Mouse (Mus musculus): ENCODE results near the gene Begain. TPM values are rescaled to one million over a fixed set of nuclear protein-coding genes. Genes with fewer than 3 reads are reported as not detected.
A peak's percentile ranks its signal among the peaks of the same experiment; 100 is the strongest.

Gene Begain
- polyA plus RNA-seq, 1 experiment from 2014 or later: 22.6 TPM

- no peak overlapping the region for H3K4me3 ChIP-seq (replicated peaks; ENCODE audit: low read length)
- peaks cover 23% of the 10 kb centered on the region for H3K4me1 ChIP-seq (replicated peaks; ENCODE audit: control insufficient read depth, insufficient read depth, low read length)
- H3K9ac ChIP-seq (replicated peaks; ENCODE audit: low read depth, low read length): no peak overlapping the region
- WGBS: 89% methylated on average over 2 of the region's 2 CpGs
- no peak overlapping the region for H3K4me2 ChIP-seq (ENCODE audit: low read length)
- H3K9me3 ChIP-seq (ENCODE audit: control insufficient read depth, low read length): no peaks in the 10 kb centered on the region
- H3K27ac ChIP-seq (ENCODE audit: low read length): no peak overlapping the region
- H3K36me3 ChIP-seq (ENCODE audit: control insufficient read depth, insufficient read depth): no peaks in the 10 kb centered on the region
- no peak for ATAC-seq
- peaks cover 17% of the 10 kb centered on the region for H3K27me3 ChIP-seq (replicated peaks; ENCODE audit: control insufficient read depth, insufficient read depth, low read length)
Observed at GRCm38 (mm10) chr12:109037026-109037425, 31.0 kb downstream of the Begain start.

- H3K27me3 ChIP-seq (replicated peaks; ENCODE audit: control insufficient read depth, insufficient read depth, low read length): no peaks in the 10 kb centered on the region
- 56% methylated on average over 9 of the region's 9 CpGs for WGBS
Observed at GRCm38 (mm10) chr12:109023780-109024179, 44.2 kb downstream of the Begain start.

GRCm38 (mm10) chr12:109022966-109023365 lies 45.1 kb downstream of the Begain start:
- H3K27me3 ChIP-seq (replicated peaks; ENCODE audit: control insufficient read depth, insufficient read depth, low read length): no peaks in the 10 kb centered on the region
- no peak for ATAC-seq
- H3K9me3 ChIP-seq (ENCODE audit: control insufficient read depth, low read length): no peaks in the 10 kb centered on the region
- H3K36me3 ChIP-seq (ENCODE audit: control insufficient read depth, insufficient read depth): no peaks in the 10 kb centered on the region
- no peak overlapping the region for H3K9ac ChIP-seq (replicated peaks; ENCODE audit: low read depth, low read length)
- 0 out of 2 replicates have a peak, but pooled peaks cover 4% of the 10 kb centered on the region for H3K4me1 ChIP-seq (replicated peaks; ENCODE audit: control insufficient read depth, insufficient read depth, low read length)
- WGBS: 85% methylated on average over 5 of the region's 5 CpGs
- H3K4me2 ChIP-seq (ENCODE audit: low read length): no peak overlapping the region
- no peak overlapping the region for H3K27ac ChIP-seq (ENCODE audit: low read length)
- H3K4me3 ChIP-seq (replicated peaks; ENCODE audit: low read length): no peak overlapping the region

More at GRCm38 (mm10) chr12:109023780-109024179, 44.2 kb downstream of the Begain start:
- H3K4me2 ChIP-seq (ENCODE audit: low read length): no peak overlapping the region
- H3K4me1 ChIP-seq (replicated peaks; ENCODE audit: control insufficient read depth, insufficient read depth, low read length): 0 out of 2 replicates have a peak, but pooled peaks cover 4% of the 10 kb centered on the region
- H3K9ac ChIP-seq (replicated peaks; ENCODE audit: low read depth, low read length): no peak overlapping the region
- no peak overlapping the region for H3K4me3 ChIP-seq (replicated peaks; ENCODE audit: low read length)
- no peaks in the 10 kb centered on the region for H3K36me3 ChIP-seq (ENCODE audit: control insufficient read depth, insufficient read depth)
- H3K9me3 ChIP-seq (ENCODE audit: control insufficient read depth, low read length): no peaks in the 10 kb centered on the region
- no peak for ATAC-seq
- H3K27ac ChIP-seq (ENCODE audit: low read length): no peak overlapping the region

DNA sequence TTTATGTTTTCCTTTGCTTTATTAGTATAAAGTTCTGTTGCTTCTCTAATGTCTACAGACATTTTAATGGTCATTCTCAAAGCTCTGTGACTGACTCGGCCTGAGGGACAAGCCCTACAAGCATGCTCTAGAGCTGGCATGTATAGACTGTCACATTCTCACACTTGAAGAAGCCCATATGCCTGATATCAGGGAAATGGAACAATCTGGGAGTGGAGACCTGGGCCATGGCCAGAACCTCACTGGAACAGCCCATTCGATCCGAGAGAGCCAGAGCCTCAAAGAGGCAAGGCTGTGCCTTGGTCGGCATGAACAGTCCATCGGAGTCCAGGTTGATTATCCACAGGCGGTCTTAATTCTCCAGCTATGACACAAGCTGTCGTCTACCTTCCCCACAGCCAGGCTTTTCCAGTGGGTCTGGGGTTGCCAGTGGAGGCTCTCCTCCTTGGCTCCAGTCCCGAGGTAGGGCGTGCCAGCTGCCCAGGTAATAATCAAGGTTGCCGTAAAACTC lies 45.8 kb downstream of the Begain start:
- Histone ChIP-seq H3K36me3 (ENCODE audit: control insufficient read depth, insufficient read depth) (no peaks in the 10 kb centered on the region), H3K4me1 (replicated peaks; ENCODE audit: control insufficient read depth, insufficient read depth, low read length) (0 out of 2 replicates have a peak, but pooled peaks cover 4% of the 10 kb centered on the region), H3K9ac (replicated peaks; ENCODE audit: low read depth, low read length) (no peak overlapping the region), H3K9me3 (ENCODE audit: control insufficient read depth, low read length) (no peaks in the 10 kb centered on the region), H3K27ac (ENCODE audit: low read length) (no peak overlapping the region), H3K4me3 (replicated peaks; ENCODE audit: low read length) (no peak overlapping the region), H3K27me3 (replicated peaks; ENCODE audit: control insufficient read depth, insufficient read depth, low read length) (no peaks in the 10 kb centered on the region), H3K4me2 (ENCODE audit: low read length) (no peak overlapping the region)
- no peak for ATAC-seq
- 78% methylated on average over 10 of the region's 10 CpGs for WGBS

- no peaks in the 10 kb centered on the region for H3K9me3 ChIP-seq (ENCODE audit: control insufficient read depth, low read length)
- H3K36me3 ChIP-seq (ENCODE audit: control insufficient read depth, insufficient read depth): no peaks in the 10 kb centered on the region
- no peak overlapping the region for H3K4me3 ChIP-seq (replicated peaks; ENCODE audit: low read length)
- peaks cover 9% of the 10 kb centered on the region; the same call in 1 of the 2 replicates for H3K4me1 ChIP-seq (replicated peaks; ENCODE audit: control insufficient read depth, insufficient read depth, low read length)
- no peak overlapping the region for H3K4me2 ChIP-seq (ENCODE audit: low read length)
- 35% methylated on average over 18 of the region's 18 CpGs for WGBS
- ATAC-seq: peak; percentile 66
- no peaks in the 10 kb centered on the region for H3K27me3 ChIP-seq (replicated peaks; ENCODE audit: control insufficient read depth, insufficient read depth, low read length)
- no peak overlapping the region for H3K27ac ChIP-seq (ENCODE audit: low read length)
- H3K9ac ChIP-seq (replicated peaks; ENCODE audit: low read depth, low read length): no peak overlapping the region
Observed at GRCm38 (mm10) chr12:109010070-109010649, 57.9 kb downstream of the Begain start.

DNA sequence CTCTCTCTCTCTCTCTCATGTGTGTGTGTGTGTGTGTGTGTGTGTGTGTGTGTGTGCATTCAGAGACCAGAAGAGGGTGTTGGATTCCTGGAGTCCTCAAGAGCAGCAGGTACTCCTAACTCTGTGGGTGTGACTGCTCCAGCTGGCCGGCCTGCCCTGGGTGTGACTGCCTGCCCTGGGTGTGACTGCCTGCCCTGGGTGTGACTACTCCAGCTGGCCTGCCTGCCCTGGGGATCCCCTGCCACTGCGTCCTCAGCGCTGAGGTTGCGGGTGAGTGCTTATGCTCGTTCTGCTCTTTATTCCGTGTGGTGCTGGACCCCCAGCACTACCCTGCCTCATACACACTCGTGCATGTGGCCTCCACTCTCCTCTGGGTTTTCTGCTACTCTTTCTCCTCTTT lies 65.0 kb downstream of the Begain start:
- ATAC-seq: no peak
- H3K4me3 ChIP-seq (replicated peaks; ENCODE audit: low read length): no peak overlapping the region
- no peak overlapping the region for H3K4me2 ChIP-seq (ENCODE audit: low read length)
- H3K9ac ChIP-seq (replicated peaks; ENCODE audit: low read depth, low read length): no peak overlapping the region
- 83% methylated on average over 7 of the region's 7 CpGs for WGBS
- no peak overlapping the region for H3K27ac ChIP-seq (ENCODE audit: low read length)
- no peaks in the 10 kb centered on the region for H3K27me3 ChIP-seq (replicated peaks; ENCODE audit: control insufficient read depth, insufficient read depth, low read length)
- H3K9me3 ChIP-seq (ENCODE audit: control insufficient read depth, low read length): no peaks in the 10 kb centered on the region
- H3K36me3 ChIP-seq (ENCODE audit: control insufficient read depth, insufficient read depth): no peaks in the 10 kb centered on the region
- peaks cover 3% of the 10 kb centered on the region; the same call in 1 of the 2 replicates for H3K4me1 ChIP-seq (replicated peaks; ENCODE audit: control insufficient read depth, insufficient read depth, low read length)

DNA sequence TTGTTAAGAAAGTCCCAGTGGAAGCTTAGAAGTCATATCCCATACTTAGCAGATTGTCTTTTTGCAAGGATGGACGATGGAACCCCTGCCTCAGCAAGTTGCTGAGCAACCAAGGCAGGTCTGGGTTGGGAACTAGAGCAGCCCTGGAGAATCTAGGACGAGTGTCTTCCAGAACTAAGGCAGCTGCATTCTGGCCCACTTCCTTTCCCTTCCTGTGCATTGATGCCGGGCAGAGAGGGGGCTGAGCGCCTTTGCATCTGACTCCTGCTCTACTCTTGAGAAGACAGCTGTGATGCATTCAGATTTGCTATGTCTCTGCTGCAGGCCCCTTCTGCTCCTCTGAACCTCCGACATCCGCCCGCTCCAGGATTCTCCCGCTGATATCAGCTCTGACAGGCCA lies 70.8 kb downstream of the Begain start:
- H3K9me3 ChIP-seq (ENCODE audit: control insufficient read depth, low read length): no peaks in the 10 kb centered on the region
- no peak overlapping the region for H3K27ac ChIP-seq (ENCODE audit: low read length)
- no peak overlapping the region for H3K4me3 ChIP-seq (replicated peaks; ENCODE audit: low read length)
- no peaks in the 10 kb centered on the region for H3K36me3 ChIP-seq (ENCODE audit: control insufficient read depth, insufficient read depth)
- ATAC-seq: no peak
- 91% methylated on average over 8 of the region's 8 CpGs for WGBS
- H3K9ac ChIP-seq (replicated peaks; ENCODE audit: low read depth, low read length): no peak overlapping the region
- 0 out of 2 replicates have a peak, but pooled peaks cover 3% of the 10 kb centered on the region for H3K4me1 ChIP-seq (replicated peaks; ENCODE audit: control insufficient read depth, insufficient read depth, low read length)
- H3K27me3 ChIP-seq (replicated peaks; ENCODE audit: control insufficient read depth, insufficient read depth, low read length): no peaks in the 10 kb centered on the region
- H3K4me2 ChIP-seq (ENCODE audit: low read length): no peak overlapping the region

DNA sequence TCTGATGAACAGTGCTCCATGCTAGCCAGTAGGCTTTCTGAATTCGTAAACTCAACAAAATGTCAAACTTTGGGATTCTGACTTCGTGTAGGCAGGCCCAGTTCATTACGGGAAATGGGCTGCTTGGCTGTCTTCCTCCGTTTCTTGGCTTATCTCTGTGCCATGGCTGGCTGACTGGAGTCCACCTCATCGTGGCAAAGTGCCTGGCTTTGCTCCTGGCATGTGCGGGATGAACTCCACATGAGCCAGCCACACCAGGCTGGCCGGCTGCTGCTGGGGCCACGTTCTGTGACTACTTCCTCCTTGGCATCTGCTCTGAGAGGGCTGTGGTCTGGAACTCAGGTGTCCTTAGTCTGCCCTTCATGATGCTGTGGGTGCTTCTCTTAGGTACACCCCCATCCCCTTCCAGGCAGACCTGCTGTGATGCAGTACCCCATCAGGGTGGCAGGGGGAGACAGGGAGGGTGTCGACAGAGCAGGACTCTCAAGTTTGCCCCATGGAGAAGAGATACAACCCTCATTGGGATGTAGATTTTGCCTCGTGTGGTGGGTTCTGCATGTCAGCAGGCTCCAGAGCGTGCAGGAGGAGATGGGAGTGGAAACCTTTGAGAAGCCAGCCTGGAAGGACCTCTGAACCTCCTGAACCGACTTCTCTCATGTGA lies 71.9 kb downstream of the Begain start:
- Histone ChIP-seq H3K27ac (ENCODE audit: low read length) (no peak overlapping the region), H3K9ac (replicated peaks; ENCODE audit: low read depth, low read length) (no peak overlapping the region), H3K9me3 (ENCODE audit: control insufficient read depth, low read length) (no peaks in the 10 kb centered on the region), H3K36me3 (ENCODE audit: control insufficient read depth, insufficient read depth) (no peaks in the 10 kb centered on the region), H3K4me3 (replicated peaks; ENCODE audit: low read length) (no peak overlapping the region), H3K4me1 (replicated peaks; ENCODE audit: control insufficient read depth, insufficient read depth, low read length) (0 out of 2 replicates have a peak, but pooled peaks cover 3% of the 10 kb centered on the region), H3K4me2 (ENCODE audit: low read length) (no peak overlapping the region), H3K27me3 (replicated peaks; ENCODE audit: control insufficient read depth, insufficient read depth, low read length) (no peaks in the 10 kb centered on the region)
- no peak for ATAC-seq
- 76% methylated on average over 12 of the region's 12 CpGs for WGBS

DNA sequence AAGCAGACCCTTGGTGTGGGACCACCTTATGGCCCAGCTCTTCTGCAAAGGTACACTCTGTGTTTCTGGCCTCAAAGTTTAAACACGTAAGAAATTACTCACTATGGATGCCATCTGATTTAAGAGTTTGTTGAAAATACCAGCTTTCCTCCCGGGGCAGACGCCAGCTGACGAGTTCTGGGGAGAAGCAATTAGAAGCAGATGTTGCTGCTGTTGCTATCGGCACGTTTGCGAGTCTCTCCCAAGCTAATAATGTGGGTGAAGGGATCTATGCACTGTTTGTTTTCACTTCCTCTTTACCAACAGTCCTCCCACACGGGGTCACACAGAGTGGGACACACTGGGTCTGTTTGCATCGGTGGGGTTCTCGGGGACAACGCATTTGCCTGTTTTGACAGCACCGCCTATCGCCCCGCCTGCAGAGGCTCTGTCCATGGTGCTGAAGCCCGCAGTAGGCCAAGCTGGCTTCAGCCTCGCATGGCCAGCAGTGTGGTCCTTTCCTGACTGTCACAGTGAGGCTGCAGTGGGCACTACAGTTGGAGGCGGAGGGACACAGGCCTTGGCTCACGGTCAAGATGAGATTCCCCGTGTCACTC lies 73.5 kb downstream of the Begain start:
- Histone ChIP-seq H3K9ac (replicated peaks; ENCODE audit: low read depth, low read length) (no peak overlapping the region), H3K4me2 (ENCODE audit: low read length) (no peak overlapping the region), H3K4me3 (replicated peaks; ENCODE audit: low read length) (no peak overlapping the region), H3K9me3 (ENCODE audit: control insufficient read depth, low read length) (no peaks in the 10 kb centered on the region), H3K36me3 (ENCODE audit: control insufficient read depth, insufficient read depth) (no peaks in the 10 kb centered on the region), H3K27ac (ENCODE audit: low read length) (no peak overlapping the region), H3K27me3 (replicated peaks; ENCODE audit: control insufficient read depth, insufficient read depth, low read length) (no peaks in the 10 kb centered on the region), H3K4me1 (replicated peaks; ENCODE audit: control insufficient read depth, insufficient read depth, low read length) (0 out of 2 replicates have a peak, but pooled peaks cover 3% of the 10 kb centered on the region)
- 11% methylated on average over 19 of the region's 19 CpGs for WGBS
- ATAC-seq: 0 out of 2 replicates have a peak, but pooled peaks have one; percentile 28
